Mouse (Mus musculus) hindbrain, postnatal 0 days (tissue): Measurements from ENCODE around the gene Zfand2a. TPM values are rescaled to one million over a fixed set of nuclear protein-coding genes. Genes with fewer than 3 reads are reported as not detected.

Experiments
- ATAC-seq: fragments of 200-750 bp; cut with Nextera tagmentation; 2 replicates; pipeline ENCODE4 v1.8.0; 2017; ENCODE audit warnings: mild to moderate bottlenecking, moderate TSS enrichment, moderate library complexity
- DNase-seq: peaks from one replicate; pipeline ENCODE4 v3.0.0-alpha.2; 2015; ENCODE audit warnings: low spot score
- H3K27ac ChIP-seq: fragments of 300-500 bp; sonication (generic); 2 replicates; pipeline ENCODE4 v1.5.1; 2014; ENCODE audit warnings: mild to moderate bottlenecking
- H3K27me3 ChIP-seq: fragments of 300-500 bp; sonication (generic); 2 replicates; pipeline ENCODE4 v1.6.1; 2014; ENCODE audit warnings: low read length, mixed read lengths; ENCODE audit not compliant: insufficient read depth
- H3K36me3 ChIP-seq: fragments of 300-500 bp; sonication (generic); 2 replicates; pipeline ENCODE4 v1.6.1; 2014; ENCODE audit warnings: low read length, mixed read lengths; ENCODE audit not compliant: insufficient read depth
- H3K4me1 ChIP-seq: fragments of 300-500 bp; sonication (generic); 2 replicates; pipeline ENCODE4 v1.6.1; 2014; ENCODE audit warnings: antibody characterized with exemption, low read length, mixed read lengths; ENCODE audit not compliant: insufficient read depth
- H3K4me2 ChIP-seq: fragments of 300-500 bp; sonication (generic); 2 replicates; pipeline ENCODE4 v1.6.1; 2014; ENCODE audit warnings: low read depth, mild to moderate bottlenecking, low read length, moderate library complexity, mixed read lengths
- H3K4me3 ChIP-seq: fragments of 300-500 bp; sonication (generic); 2 replicates; pipeline ENCODE4 v1.5.1; 2014; ENCODE audit warnings: low read length
- H3K9ac ChIP-seq: fragments of 300-500 bp; sonication (generic); replicated peaks from 2 replicates; pipeline ENCODE4 v1.6.1; 2014; ENCODE audit warnings: mild to moderate bottlenecking, low read length, moderate library complexity, mixed read lengths
- H3K9me3 ChIP-seq: fragments of 300-500 bp; sonication (generic); 2 replicates; pipeline ENCODE4 v1.6.1; 2016; ENCODE audit warnings: low read length, mixed read lengths
- CTCF ChIP-seq: IDR thresholded peaks from 2 replicates; pipeline ENCODE4 v1.5.1; 2016; ENCODE audit warnings: antibody characterized with exemption, control low read depth, low read depth
- WGBS: fragments of 180-500 bp; shearing (Covaris S2); extraction: QIAGEN DNeasy Blood & Tissue Kit; methylation state at CpG from one replicate; pipeline ENCODE4 v1.1.7; 2014; 5-methylcytosine and 5-hydroxymethylcytosine counted together
- polyA plus RNA-seq: library from polyadenylated mRNA; unstranded; fragments of >200 nt; fragmentation: Nextera tagmentation; extraction: Ambion mirVana; gene quantifications from 2 replicates; pipeline ENCODE4 v1.2.1, GENCODE M21; 2015
- total RNA-seq: library from RNA; depleted of rRNA; stranded (reverse); fragments of >200 nt; gene quantifications from 2 replicates; pipeline ENCODE4 v1.2.3, GENCODE M21; 2014

The Zfand2a gene
- total and polyA plus RNA-seq, 2 experiments from 2014 or later: 26.2 to 61.1 TPM

DNA sequence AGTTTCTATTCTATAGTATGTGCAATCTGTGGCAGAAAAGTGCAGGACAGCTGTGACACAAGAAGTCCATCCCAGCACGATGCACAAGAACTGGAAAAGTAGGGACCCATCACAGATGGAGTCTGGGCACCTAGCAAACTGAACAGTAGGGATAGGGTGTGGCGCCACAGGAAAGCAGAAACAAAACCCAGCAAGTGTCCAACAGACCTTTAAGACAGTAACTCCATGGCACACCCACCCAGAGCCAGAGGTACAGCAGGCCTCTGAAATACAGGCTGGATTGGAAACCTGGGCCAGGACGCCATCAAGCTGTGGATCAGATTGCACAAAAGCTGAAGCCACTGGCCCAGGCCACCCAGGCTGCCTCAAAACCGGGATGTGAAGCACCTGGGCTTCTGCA is 41.4 kb downstream of the Zfand2a start:
- no peaks in the 10 kb centered on the region for H3K36me3 ChIP-seq
- H3K27me3 ChIP-seq: no peaks in the 10 kb centered on the region
- H3K4me2 ChIP-seq: no peak overlapping the region
- no peak overlapping the region for H3K4me3 ChIP-seq
- TF ChIP-seq CTCF: no peak
- H3K27ac ChIP-seq: peak overlapping the region; percentile 58; the same call in 1 of the 2 replicates
- DNase-seq (no peak), ATAC-seq (no peak)
- H3K9me3 ChIP-seq: no peaks in the 10 kb centered on the region
- H3K4me1 ChIP-seq: peaks cover 17% of the 10 kb centered on the region
- no peak overlapping the region for H3K9ac ChIP-seq
- WGBS: 80% methylated on average over 4 of the region's 4 CpGs

GRCm38 (mm10) chr5:139442428-139442827 is 41.9 kb downstream of the Zfand2a start:
- H3K4me1 ChIP-seq: peaks cover 17% of the 10 kb centered on the region
- no peak for ATAC-seq
- no peaks in the 10 kb centered on the region for H3K36me3 ChIP-seq
- peak overlapping the region; percentile 58; the same call in 1 of the 2 replicates for H3K27ac ChIP-seq
- H3K27me3 ChIP-seq: no peaks in the 10 kb centered on the region
- no peak overlapping the region for H3K4me2 ChIP-seq
- no peaks in the 10 kb centered on the region for H3K9me3 ChIP-seq
- no peak; the same call in 1 of the 2 replicates for TF ChIP-seq CTCF
- WGBS: 48% methylated on average over 12 of the region's 12 CpGs
- no peak for DNase-seq
- no peak overlapping the region for H3K9ac ChIP-seq
- no peak overlapping the region for H3K4me3 ChIP-seq

GRCm38 (mm10) chr5:139441726-139442018 is 42.7 kb downstream of the Zfand2a start:
- no peaks in the 10 kb centered on the region for H3K27me3 ChIP-seq
- 86% methylated on average over 2 of the region's 2 CpGs for WGBS
- no peaks in the 10 kb centered on the region for H3K36me3 ChIP-seq
- H3K4me2 ChIP-seq: no peak overlapping the region
- no peaks in the 10 kb centered on the region for H3K9me3 ChIP-seq
- H3K4me3 ChIP-seq: no peak overlapping the region
- H3K4me1 ChIP-seq: peaks cover 17% of the 10 kb centered on the region
- no peak overlapping the region for H3K9ac ChIP-seq
- ATAC-seq: no peak
- no peak overlapping the region; the same call in 1 of the 2 replicates for H3K27ac ChIP-seq
- DNase-seq: no peak
- no peak for TF ChIP-seq CTCF

DNA sequence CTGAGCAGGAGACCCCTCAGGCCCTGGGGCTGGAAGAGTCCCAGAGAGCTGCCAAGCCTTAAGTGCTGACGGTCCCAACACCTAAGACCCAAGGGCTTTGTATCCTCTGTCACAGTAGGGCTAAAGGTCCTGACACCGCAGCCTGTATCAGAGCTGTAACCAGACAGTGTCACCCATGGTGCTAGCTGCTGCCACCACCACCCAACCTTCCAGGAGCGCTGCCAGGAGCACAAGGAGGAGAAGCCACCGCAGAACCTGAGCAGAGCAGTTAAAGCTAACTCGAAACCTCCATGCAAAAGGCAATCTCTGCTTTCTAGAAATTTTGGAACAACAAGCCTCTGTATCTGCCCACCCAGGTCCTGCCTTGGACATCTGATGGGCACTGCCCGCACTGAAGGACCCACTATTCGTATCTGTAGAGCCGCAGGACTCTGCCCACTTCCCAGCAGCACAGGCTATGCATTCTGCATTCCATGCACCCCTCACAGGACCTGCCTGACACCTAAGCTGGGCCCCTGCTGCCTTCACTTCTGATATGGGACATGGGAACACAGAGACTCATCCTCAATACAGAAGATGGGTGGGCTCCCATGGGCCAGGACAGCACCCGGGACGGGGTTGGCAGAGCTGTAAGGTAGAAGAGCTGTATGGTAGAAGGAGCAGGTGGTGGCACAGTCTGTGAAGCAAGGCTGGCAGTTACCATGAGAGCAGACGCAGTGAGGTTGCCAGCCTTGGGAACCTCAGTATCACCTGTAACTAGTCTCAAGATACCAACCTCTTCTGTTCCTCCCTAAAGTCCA is 43.2 kb downstream of the Zfand2a start:
- Histone ChIP-seq H3K4me1 (peaks cover 17% of the 10 kb centered on the region), H3K9ac (no peak overlapping the region), H3K4me3 (no peak overlapping the region), H3K36me3 (no peaks in the 10 kb centered on the region), H3K27ac (peak overlapping the region; percentile 20; the same call in 1 of the 2 replicates), H3K9me3 (no peaks in the 10 kb centered on the region), H3K4me2 (no peak overlapping the region), H3K27me3 (no peaks in the 10 kb centered on the region)
- ATAC-seq (no peak), DNase-seq (no peak)
- no peak for TF ChIP-seq CTCF
- 87% methylated on average over 11 of the region's 11 CpGs for WGBS

DNA sequence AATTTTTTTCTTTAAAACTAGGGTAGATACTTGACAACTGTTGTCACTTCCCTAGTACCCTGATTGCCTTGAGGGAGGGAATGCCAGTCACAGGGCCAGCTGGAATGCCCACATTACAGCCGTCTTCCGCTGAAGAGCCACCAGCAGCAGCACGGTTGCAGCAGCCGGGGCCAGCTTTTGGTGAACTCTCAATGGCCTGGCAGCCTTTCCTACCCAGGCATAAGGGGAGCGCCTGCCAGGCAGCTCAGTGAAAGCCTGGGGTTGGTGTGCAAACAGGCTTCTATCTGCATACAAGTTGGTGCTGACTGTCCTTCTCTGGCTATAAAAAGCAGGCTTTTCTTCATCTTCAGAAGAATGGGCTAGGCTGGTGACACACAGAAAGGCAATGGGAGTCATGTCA is 43.9 kb downstream of the Zfand2a start:
- 39% methylated on average over 5 of the region's 5 CpGs for WGBS
- peak; percentile 68 for DNase-seq
- peak; percentile 53 for ATAC-seq

DNA sequence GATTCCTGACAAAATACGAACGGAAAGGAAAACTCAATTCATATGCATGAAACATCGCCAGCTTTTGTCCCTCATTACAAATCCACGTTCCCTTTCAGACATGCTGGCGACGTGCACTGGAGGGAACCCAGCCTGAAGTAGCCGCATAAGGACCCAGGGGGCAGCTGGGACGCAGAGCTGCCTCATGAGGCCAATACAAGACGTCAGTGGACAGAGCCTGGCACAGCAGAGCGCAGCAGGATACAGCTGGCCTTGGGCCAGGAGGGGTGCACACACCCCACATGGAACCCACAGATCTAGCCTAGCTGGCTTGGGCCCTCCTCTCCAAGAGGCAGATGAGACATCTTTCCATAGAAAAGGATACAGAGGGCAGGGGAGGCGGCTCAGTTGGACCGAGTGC is 45.9 kb downstream of the Zfand2a start:
- 39% methylated on average over 12 of the region's 12 CpGs for WGBS
- DNase-seq: peak; percentile 31
- Histone ChIP-seq H3K4me2 (no peak overlapping the region), H3K27me3 (no peaks in the 10 kb centered on the region), H3K4me1 (peaks cover 32% of the 10 kb centered on the region), H3K9ac (no peak overlapping the region), H3K4me3 (no peak overlapping the region), H3K27ac (peak overlapping the region; percentile 48; the same call in 1 of the 2 replicates), H3K9me3 (no peaks in the 10 kb centered on the region), H3K36me3 (no peaks in the 10 kb centered on the region)
- ATAC-seq: no peak
- TF ChIP-seq CTCF: no peak

More for the DNA sequence above, 43.9 kb downstream of the Zfand2a start:
- Histone ChIP-seq H3K9me3 (no peaks in the 10 kb centered on the region), H3K9ac (no peak overlapping the region), H3K4me2 (no peak overlapping the region), H3K27me3 (no peaks in the 10 kb centered on the region), H3K36me3 (no peaks in the 10 kb centered on the region), H3K27ac (peak overlapping the region; percentile 20; the same call in 1 of the 2 replicates), H3K4me3 (no peak overlapping the region), H3K4me1 (peaks cover 19% of the 10 kb centered on the region)
- TF ChIP-seq CTCF: no peak

DNA sequence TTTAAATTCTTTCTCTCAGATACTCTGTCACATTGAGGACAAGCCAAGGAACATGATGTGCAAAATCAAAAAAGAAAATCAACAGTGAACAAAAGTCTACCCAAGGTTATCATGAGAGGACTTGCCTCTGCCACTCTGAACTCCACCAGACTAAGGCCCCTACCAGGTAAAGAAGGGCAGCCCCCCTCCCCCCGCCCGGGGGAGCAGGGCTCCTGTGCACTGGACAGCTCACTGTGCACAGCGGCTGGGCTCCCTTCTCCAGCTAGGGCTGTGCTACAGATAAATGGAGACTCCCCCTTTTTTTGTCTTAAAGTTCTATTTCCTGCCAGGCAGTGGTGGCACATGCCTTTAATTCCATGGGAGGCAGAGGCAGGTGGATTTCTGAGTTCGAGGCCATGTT is 46.6 kb downstream of the Zfand2a start:
- DNase-seq (no peak), ATAC-seq (no peak)
- H3K9ac ChIP-seq: no peak overlapping the region
- H3K36me3 ChIP-seq: no peaks in the 10 kb centered on the region
- no peak overlapping the region for H3K4me3 ChIP-seq
- H3K9me3 ChIP-seq: no peaks in the 10 kb centered on the region
- peaks cover 28% of the 10 kb centered on the region for H3K4me1 ChIP-seq
- 92% methylated on average over 4 of the region's 4 CpGs for WGBS
- TF ChIP-seq CTCF: no peak
- H3K27me3 ChIP-seq: no peaks in the 10 kb centered on the region
- H3K27ac ChIP-seq: no peak overlapping the region
- H3K4me2 ChIP-seq: no peak overlapping the region
